Mouse (Mus musculus): ENCODE data around the gene Mrpl34.

The Mrpl34 gene

DNA sequence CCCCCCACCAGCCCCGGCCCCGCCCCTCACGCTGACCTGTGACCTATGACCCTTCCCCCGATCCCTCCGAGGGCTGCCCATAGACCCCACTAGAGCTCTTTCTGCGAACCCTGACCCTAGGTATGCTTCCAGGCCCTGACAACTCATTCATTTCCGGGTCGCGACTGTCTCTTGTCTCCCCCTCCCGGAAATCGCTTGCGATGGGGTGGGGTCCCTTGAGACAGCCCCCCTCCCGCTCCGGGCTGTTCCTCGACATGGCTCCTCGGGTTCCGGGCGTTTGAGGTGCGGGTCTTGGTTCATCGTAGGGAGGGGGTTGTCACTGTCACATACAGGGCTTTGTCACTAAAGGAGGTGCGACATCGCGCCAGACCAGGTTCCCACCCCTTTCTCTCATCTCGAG is 4.7 kb downstream of the Mrpl34 start:
- no peak for DNase-seq (ENCODE audit: low spot score)

DNA sequence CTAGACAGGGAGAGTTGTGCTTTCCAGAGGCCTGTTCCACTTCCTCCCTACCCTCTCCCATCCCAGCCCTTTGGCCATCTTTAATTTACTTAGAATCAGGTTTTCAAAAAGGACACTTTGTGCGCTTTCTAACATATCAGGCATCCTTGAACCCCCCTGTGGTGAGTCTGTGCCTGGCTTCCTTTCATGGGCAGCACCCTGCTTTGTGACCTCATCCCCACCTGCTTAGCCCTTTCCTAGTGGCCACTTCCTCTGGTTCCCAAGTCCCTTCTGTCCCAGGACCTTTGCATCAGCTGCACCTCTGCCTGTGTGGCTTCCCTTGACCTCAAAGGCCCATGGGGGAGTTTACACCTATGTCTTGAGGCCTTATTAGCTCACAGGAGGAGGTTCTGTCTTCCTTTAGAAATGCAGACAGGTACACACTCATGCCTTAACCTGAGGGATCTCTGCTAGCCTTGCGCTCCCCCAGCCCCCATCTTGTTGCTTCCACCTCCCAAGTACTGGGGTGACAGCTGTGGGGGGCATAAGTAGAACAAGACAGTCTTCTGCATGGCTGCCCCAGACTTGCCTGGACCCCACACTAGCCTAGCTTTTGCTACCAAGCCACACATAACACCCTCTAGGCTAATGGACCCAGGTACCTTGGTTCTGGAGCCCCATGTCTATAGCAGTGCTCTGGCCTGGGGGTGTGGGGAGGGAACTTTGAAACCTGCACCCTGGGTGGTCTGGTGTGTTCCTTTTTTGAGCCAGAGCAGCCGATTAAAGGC is 5.6 kb downstream of the Mrpl34 start:
- no peak for DNase-seq (ENCODE audit: low spot score)

DNA sequence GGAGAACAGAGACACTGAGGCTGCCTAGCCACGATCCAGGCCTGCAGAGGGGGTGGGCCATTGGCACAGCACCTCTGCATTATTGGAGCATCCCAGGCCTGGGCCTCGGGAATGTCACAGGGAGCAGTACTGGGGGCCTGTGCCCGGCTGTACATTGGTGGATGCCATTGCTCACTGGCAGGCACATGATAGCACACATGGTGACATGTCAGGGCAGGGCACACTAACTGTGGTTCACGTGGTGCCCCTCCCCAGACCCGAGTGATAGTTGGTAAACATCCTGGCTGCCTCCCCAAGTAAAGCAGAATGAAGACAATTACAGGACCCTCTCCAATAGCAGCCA is 6.1 kb downstream of the Mrpl34 start:
- DNase-seq (ENCODE audit: low spot score): no peak

DNA sequence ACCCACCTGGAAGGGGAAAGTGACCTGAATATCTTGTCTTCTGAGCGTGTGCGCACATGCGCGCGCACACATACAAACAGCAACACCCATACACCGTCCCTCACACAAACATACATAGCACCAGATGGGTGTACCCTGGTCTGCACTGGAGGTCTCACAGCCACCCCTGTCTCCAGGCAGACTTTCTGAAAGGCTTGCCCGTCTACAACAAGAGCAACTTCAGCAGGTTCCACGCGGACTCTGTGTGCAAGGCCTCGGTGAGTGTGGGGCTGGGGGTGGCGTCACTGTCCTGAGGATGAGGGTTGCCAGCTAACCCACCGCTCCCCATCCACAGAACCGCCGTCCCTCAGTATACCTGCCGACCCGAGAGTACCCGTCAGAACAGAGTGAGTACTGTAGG is 7.1 kb downstream of the Mrpl34 start:
- DNase-seq (ENCODE audit: low spot score): no peak

DNA sequence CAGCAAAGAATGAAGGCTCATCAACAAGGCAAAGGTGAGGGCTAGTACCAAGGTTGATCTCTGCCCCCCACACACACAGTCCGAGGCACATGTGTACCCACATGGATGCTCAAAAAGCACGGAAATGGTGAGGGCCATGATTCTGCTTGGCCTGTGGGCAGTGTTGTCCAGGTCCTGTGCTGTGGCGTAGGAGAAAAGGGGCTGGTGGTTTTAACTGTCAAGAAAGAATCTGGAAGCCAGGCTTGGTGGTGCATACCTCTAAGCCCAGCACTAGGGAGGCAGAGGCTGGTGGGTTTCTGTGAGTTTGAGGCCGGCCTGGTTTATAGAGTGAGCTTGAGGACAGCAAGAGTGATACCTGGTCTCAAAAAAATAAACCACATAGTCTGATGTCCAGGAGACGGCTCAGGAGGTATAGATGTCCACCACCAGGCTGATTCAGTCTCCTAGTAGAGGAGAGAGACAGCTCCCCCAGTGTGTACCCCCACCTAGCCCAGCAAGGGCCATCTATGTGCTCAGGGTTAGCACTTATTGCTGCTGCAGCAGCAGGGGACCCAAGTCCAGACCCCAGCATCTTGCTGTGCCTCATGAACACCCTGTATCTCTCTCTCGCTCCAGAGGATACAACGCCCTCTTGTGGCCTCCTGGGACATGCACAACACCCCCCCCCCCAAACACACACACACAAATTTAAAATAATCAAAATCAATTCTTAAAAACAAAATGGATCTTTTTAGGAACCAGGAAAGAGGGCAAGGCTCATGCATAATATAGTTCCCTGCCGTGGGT is 8.0 kb downstream of the Mrpl34 start:
- no peak for DNase-seq (ENCODE audit: low spot score)

DNA sequence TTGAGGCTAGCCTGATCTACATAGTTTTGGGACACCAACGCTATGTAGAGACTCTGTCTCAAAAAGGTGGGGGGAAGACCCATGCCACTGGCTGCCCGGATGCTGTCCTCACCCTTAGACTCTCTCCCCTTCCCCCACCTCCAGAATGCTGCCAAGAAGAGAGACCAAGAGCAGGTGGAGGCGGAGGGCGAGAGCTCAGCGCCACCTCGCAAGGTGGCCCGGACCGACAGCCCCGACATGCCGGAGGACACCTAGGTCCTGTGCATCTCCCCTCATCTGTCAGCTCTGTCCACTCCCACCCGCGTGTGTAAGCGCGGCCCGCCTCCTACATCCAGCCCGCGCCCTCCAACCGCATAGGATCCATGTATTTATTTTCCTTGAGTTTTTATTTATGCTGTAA is 9.6 kb downstream of the Mrpl34 start:
- no peak for DNase-seq (ENCODE audit: low spot score)

DNA sequence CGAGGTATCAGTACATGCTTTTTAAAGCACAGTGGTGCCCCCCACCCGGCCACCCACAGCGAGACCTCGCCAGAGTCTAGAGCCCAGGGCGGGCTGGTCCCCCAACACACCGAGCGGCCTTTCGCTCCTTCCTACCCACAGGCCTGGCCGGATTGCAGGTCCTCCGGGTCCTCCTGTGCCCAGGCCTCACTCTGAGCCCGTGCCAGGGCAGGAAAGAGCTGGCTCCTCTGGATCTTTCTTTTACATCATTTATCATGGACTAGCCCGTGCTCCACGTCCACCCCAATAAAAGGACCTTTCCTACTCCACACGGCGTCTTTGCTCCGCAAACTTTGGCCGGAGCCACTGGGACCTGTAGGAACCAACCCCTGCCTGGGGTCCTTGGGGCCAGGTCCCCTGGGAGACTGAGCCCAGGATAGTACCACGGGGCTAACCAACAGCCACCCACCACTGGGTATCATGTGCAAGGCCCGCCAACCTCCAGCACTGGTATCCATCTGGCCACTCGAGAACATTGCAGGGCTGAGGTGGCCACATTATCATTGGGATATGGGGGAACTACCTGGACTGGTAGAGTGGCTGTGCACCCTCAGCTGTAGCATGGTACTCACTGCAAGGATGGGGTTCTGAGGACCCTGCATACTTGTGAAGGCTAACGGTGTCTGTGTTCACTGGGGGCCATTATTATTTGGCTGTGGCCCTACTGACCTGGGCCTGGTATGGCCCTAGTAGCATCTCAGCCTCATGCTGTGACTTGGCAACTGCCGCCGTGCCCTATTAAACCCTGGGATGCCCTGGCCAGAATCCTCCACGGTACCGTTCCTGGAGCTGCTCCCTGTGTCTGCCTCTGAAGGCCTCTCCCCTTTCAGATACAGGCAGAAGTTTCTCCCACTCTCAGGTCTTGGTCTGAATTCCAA is 10.3 kb downstream of the Mrpl34 start:
- DNase-seq (ENCODE audit: low spot score): no peak

DNA sequence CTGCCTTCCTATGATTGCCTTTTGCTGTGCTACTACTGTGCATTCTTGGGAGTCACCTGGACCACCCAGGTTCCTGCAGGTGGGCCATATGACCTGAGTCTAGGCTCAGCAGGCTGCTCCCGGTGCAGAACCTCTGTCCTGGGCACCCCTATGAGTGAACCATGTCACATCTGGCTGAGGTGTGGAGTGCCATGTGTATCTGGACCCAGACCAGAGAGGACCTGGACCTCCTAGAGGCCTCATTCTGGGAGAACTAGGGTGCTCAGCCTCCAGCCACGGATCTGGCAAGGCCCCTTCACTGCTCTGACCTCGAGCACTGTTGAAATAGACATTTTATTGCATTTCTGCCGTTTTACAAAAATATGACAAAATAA is 10.9 kb downstream of the Mrpl34 start:
- no peak for DNase-seq (ENCODE audit: low spot score)

DNA sequence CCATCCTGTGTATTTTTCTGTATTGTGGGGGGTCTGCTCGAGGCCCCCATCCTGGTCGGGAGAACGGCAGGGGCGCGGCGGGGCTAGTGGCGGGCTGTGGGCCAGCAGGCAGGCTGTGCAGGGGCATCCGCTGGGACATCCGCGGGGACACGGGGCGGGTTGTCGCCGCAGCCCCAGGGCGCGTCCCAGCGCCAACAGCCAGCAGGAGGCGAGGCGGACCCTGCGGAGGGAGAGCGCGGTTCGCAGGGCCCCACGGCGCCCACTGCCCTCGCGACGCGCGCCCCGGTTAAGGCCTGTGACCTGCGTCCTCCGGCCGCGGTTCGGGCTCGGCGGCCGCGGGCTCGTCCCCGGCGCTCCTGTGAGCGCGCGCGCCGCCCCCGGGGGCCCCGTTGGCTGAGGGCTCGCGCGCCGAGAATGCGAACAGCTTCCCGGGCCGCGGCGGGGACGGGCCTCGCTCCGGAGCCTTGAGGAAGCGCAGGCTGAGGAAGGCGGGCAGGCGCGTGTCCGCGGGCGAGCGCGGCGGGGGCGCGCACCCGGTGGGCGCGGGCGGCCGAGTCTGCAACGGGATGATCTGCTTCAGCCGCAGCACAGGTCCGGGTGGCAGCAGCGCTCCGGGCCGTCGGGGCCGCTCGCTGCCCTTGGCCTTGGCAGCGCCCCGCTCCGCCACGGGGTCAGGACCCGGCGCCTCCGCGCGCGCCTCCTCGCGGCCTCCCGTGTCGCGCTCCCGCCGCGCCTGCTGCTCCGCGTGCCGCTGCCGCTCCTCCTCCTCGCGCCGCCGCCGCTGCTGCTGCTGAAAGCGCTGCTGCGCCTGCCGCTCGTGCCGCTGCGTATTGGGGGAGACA is 11.6 kb downstream of the Mrpl34 start:
- peak; percentile 74 for DNase-seq (ENCODE audit: low spot score)

DNA sequence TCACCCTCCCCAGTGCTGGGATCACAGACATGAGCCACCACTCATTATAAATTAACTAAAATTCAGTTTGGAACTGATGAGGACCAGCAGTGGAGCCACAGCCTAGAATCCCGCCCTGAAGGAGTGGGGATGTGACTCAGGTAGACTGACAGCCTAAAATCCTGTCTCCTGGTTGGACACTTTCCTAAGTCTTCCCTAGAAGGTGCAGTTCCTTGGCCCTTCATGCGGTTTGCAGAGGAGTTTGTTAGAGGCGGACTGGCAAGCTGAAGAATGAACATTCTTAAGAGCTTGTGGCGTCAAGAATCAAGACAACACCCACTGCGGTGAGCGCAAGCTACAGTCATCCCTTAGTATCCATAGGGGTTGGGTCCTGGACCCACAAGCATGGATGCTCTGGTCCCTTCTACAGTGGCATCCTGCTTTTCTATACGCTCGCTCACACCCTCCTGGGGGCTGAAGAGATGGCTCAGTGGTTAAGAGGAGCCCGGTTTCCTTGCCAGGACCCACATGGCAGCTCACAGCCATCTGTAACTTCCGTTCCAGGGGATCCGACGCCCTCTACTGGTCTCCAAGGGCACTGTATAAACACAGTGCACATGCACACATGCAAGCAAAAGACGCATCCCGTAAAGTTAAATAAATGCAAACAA is 12.6 kb downstream of the Mrpl34 start:
- DNase-seq (ENCODE audit: low spot score): no peak

DNA sequence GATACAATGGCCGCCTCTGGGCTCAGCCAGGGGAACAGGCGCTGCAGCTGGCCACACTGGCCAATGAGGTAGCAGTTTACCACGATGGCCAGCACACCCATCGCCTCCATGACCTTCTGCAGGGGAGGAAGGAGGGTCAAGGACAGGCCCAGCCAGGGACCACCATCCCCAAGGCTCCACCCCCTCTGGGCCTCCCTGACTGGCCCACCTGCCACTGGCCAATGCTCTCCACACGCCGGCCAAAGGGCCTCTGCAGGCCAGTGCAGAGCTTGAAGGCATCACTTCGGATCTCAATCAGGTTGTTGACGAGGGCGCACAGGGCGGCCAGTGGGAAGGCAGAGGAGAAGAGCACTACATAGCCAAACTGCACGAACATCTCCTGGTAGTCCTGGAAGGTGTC is 14.2 kb downstream of the Mrpl34 start:
- DNase-seq (ENCODE audit: low spot score): no peak

DNA sequence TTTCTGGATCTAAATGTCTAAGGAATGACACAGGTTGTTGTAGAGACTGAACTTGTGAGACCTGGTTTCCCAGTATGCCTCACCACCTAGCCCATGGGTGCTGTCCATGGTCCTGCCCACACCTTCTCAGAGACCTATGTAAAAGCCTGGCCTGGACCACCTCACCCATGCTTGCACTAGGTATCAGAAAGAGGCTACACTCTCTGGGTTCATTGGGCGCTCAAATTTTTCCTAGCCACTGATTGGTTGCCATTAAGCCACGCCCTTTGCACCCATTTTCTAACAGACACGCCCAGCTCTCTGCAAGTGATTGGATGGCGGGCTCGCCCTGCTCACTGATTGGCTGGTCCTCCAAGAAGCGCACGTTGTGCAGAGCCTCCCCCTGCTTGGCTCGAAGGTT is 19.2 kb downstream of the Mrpl34 start:
- DNase-seq (ENCODE audit: low spot score): peak; percentile 48

DNA sequence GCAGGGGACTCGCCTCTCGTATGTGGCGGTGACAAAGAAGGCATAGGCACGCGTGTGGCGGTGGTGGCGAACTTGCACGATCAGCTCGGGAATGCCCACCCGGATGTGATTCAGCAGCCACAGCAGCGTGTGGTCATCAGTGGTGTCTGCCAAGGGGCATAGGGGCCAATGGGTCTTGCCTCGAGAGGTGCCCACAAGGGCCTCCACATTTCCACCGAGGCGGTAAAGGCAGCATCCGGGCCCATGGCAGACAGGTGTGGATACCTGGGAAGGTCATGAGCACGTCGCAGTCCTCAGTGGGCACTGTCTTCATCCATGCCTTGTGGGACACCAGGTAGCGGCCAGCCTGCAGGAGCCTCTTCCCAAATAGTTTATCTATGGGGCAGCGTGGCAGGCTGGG is 20.0 kb downstream of the Mrpl34 start:
- no peak for DNase-seq (ENCODE audit: low spot score)

DNA sequence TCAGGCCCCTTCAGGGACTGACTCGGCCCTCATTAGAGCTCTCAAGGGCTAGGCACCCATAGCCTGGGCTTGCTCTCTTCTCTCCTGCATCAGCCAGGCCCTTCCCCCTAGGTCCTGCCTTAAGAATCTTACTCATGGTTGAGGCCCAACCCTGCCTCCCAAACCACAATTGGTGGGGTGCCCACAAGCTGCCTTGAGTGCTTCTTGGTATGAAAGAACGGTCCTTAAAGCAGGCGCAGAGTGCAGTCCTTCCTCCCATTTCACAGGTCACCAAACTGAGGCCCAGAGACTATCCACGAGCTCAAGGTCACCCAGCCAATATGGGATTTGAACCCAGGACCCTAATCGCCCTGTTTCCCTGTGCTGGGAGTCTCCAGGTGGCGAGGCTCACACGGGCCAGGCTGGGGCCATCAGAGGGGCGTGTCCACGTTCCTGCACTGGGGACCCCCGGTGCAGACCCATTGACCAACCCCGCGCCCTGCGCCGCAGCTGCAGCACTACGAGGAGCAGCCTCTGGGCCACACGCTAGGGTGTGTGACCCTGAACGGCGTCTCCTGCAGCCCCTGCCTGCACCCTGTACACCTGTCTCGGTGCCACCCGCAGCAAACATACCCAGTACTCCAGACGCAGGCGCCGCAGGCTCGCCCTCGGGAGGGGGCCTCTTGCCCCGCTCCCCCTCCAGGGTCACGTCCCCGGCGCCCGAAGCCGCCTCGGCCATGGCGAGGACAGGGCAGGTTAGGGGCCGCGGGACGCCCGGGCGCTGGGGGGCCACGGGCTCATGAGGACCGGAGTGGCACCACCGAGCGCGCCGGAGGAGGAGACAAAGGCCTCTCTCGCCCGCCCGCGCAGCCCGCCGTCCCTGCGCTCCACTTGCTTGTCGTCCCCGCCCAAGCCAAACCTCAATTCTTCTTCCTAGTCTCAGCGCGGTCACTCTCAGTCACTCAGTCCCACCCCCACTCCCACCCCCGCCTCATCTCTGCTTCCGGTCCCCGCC is 20.7 kb downstream of the Mrpl34 start, which contains the start of gene Ano8:
TSS of gene Ano8 (minus strand) at position 822 of the 994 bp plus-strand sequence.
- DNase-seq (ENCODE audit: low spot score): peak; percentile 62

DNA sequence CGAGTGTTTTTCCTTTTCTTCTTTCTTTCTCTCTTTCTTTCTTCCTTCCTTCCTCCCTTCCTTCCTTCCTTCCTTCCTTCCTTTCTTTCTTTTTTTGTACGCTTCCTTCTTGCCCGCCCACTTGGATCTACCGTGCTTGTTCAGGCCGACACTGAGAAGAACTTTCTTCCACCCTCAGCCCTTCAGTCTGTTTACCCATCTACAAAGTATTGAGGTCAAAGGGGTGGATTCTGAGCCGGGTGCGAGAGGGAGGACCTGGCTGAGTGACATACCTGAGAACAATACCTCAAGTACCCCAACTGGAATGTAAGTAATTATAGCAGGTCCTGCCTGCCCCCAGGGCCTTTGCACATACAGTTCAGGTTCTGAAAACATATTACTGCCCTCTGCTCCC is 21.4 kb downstream of the Mrpl34 start:
- no peak for DNase-seq (ENCODE audit: low spot score)

DNA sequence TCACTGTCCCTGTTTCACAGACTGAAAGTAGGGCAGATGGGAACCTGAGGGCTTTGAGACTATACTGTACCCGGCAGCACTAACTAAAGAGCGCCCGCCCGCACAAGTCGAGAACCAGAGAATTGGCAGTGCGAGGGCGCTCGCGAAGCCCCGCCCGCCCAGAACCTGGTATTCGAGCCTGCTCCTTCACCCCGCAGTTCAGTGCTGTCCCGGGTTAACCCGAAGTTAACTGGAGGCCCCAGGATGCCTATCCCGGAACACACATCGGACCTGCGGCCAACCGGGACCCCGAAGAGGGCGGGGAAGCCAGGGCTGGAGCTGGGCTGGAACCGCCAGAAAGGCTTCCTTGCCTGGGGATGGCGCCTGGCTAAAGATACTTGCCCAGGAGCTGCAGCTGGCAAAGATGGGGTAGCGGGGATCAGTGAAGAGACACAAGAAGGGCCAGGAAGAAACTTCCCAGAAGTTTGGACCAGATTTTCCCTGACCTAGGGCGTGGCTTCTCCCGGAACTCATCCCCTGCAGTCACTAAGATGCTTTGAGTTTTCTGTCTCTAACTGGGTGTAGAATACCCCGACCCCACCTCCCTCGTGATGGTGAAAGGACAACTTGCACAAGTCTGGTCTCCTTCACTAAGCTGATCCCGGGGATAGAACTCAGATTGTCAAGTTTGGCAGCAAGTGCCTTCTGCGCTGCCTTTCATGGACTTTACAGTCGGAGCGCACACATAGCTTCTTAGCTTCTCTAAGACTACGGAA is 23.1 kb downstream of the Mrpl34 start, which contains the start of gene Gtpbp3:
TSS of gene Gtpbp3 (plus strand) at position 413 of the 755 bp plus-strand sequence.
- peak; percentile 67 for DNase-seq (ENCODE audit: low spot score)

DNA sequence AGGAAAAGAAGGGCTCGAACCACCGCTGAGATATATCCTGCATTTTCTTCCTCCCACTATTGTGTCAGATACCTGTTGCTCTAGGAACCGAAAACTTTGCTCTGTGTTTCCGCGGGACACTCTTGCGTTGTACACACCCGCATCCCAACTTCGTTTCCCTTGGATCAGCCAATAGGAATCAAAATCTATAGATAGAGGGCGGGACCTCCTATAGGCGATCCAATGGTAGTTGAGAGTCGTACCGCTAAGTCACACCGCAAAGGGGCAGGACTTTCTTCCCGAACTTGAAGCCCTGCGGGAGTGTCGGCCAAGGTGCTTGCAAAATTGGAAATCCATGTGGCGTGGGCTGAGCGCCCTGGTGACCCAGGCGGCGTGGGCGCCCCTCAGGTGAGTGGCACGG is 23.7 kb downstream of the Mrpl34 start:
- peak; percentile 84 for DNase-seq (ENCODE audit: low spot score)

DNA sequence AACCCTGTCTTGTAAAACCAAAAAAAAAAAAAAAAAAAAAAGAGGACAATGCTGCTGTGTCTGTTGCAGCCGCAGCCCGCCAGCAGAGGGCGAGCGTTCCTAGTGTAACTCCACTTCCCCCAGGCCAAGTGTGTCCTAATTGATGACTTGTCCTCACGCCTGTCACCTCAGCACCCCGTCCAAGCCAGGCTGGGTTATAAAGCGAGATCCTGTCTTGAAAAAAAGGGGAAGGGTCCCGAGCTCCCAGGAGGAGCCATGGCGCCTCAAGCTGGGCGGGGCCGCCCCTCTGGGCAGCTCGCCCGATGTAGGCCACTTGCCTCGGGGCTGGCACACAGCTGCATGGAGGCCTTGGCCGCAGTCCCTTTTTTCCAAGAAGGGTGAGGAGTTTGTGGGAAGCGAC is 30.3 kb downstream of the Mrpl34 start:
- DNase-seq (ENCODE audit: low spot score): peak; percentile 77

DNA sequence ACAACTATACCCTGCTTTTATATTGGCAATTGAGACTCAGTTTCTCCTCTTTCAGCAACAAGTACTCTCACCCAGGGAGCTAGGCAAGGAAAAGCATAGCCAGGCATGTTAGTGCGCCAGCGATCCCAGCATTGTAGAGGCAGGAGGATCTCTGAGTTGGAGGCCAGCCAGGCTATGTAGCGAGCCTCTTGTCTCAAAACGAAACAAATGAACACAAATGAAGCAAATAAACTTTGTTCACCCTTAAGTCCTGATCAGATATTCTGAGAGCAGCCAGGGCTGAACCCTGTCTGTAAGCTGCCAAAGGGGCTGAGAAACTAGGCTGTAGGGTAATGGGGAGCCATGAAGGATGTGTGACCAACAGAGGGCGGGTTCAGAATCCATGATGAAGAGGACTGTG is 31.1 kb downstream of the Mrpl34 start:
- DNase-seq (ENCODE audit: low spot score): no peak

All from ovary, postnatal 14 days (tissue).